Mouse (Mus musculus) lung, postnatal 0 days (tissue): ENCODE measurements at regions not wholly inside any gene's neighbourhood (a gene's known extent, or its start where the extent isn't known, plus 50 kb on each side); places are given as distances from the start of the nearest gene placed in this dataset.
"Not testable (repeated sequence)": the region's sequence is repeated elsewhere in the genome, so short reads cannot be mapped to it uniquely, and the experiment has no call there.

Source experiments
- ATAC-seq: fragments of 200-750 bp; cut with Nextera tagmentation; 2 replicates; pipeline ENCODE4 v1.8.0; 2017; ENCODE audit warnings: moderate library complexity
- DNase-seq: peaks from one replicate; pipeline ENCODE4 v3.0.0-alpha.2; 2016; ENCODE audit warnings: low spot score
- H3K27ac ChIP-seq: fragments of 300-500 bp; sonication (generic); 2 replicates; pipeline ENCODE4 v1.5.1; 2014; ENCODE audit warnings: antibody characterized with exemption, mild to moderate bottlenecking, low read length, mixed read lengths
- H3K27me3 ChIP-seq: fragments of 300-500 bp; sonication (generic); replicated peaks from 2 replicates; pipeline ENCODE4 v1.6.1; 2014; ENCODE audit warnings: low read length, mixed read lengths; ENCODE audit not compliant: insufficient read depth
- H3K36me3 ChIP-seq: fragments of 300-500 bp; sonication (generic); 2 replicates; pipeline ENCODE4 v1.6.1; 2014; ENCODE audit warnings: low read length, mixed read lengths; ENCODE audit not compliant: insufficient read depth
- H3K4me1 ChIP-seq: fragments of 300-500 bp; sonication (generic); 2 replicates; pipeline ENCODE4 v1.6.1; 2014; ENCODE audit warnings: antibody characterized with exemption, low read depth, low read length, mixed read lengths; ENCODE audit not compliant: insufficient read depth
- H3K4me2 ChIP-seq: fragments of 300-500 bp; sonication (generic); replicated peaks from 2 replicates; pipeline ENCODE4 v1.6.1; 2014; ENCODE audit warnings: low read depth, mild to moderate bottlenecking, low read length, moderate library complexity, mixed read lengths
- H3K4me3 ChIP-seq: fragments of 300-500 bp; sonication (generic); 2 replicates; pipeline ENCODE4 v1.5.1; 2014; ENCODE audit warnings: low read depth, low read length
- H3K9ac ChIP-seq: fragments of 300-500 bp; sonication (generic); replicated peaks from 2 replicates; pipeline ENCODE4 v1.6.1; 2014; ENCODE audit warnings: low read depth, mild to moderate bottlenecking
- H3K9me3 ChIP-seq: fragments of 300-500 bp; sonication (generic); 2 replicates; pipeline ENCODE4 v1.6.1; 2016; ENCODE audit warnings: low read length, mixed read lengths
- CTCF ChIP-seq: IDR thresholded peaks from 2 replicates; pipeline ENCODE4 v1.5.1; 2016; ENCODE audit warnings: antibody characterized with exemption, mild to moderate bottlenecking
- EP300 ChIP-seq: IDR thresholded peaks from 2 replicates; pipeline ENCODE4 v1.6.1; 2016; ENCODE audit warnings: antibody characterized with exemption, mild to moderate bottlenecking, control low read depth
- WGBS: fragments of 180-500 bp; shearing (Covaris S2); extraction: QIAGEN DNeasy Blood & Tissue Kit; methylation state at CpG from one replicate; pipeline ENCODE4 v1.1.7; 2014; 5-methylcytosine and 5-hydroxymethylcytosine counted together

GRCm38 (mm10) chr14:86599511-86599910 lies 541.5 kb downstream of the Diaph3 start:
- H3K4me1 ChIP-seq = no peaks in the 10 kb centered on the region
- no peaks in the 10 kb centered on the region for H3K9me3 ChIP-seq
- H3K36me3 ChIP-seq = no peaks in the 10 kb centered on the region
- no peak overlapping the region for H3K4me3 ChIP-seq
- no peak for ATAC-seq
- H3K9ac ChIP-seq = no peak overlapping the region
- no peak for DNase-seq
- H3K27ac ChIP-seq = no peak overlapping the region
- WGBS = 40% methylated on average over 3 of the region's 3 CpGs
- H3K27me3 ChIP-seq = no peaks in the 10 kb centered on the region
- TF ChIP-seq EP300 (no peak), CTCF (no peak)
- no peak overlapping the region for H3K4me2 ChIP-seq

- no peak for DNase-seq
- WGBS = 81% methylated on average over 2 of the region's 2 CpGs
- TF ChIP-seq CTCF (no peak), EP300 (no peak)
Measured at GRCm38 (mm10) chr14:86588525-86588924, 552.5 kb downstream of the Diaph3 start.

DNA sequence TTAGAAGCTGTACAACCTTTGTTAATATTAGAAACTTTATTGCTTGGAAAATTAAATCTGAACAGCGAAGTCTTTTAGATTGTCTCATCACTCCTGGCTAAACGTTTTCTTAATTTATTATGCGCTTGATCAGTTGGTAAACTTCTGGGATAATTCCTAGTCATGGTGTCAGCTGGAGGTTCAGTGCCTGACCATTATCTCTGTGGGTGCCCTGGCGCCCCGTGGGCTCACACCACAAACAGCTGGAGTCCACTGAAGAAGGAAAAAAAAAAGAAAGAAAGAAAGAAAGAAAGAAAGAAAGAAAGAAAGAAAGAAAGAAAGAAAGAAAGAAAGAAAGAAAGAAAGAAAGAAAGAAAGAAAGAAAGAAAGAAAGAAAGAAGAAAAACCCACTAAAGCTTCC lies 555.1 kb downstream of the Diaph3 start:
- H3K27me3 ChIP-seq, H3K36me3 ChIP-seq, DNase-seq, H3K4me2 ChIP-seq, H3K27ac ChIP-seq, H3K4me1 ChIP-seq, H3K9me3 ChIP-seq, ATAC-seq, H3K9ac ChIP-seq, H3K4me3 ChIP-seq: not testable (repeated sequence)
- WGBS = 67% methylated on average over 5 of the region's 5 CpGs

More at GRCm38 (mm10) chr14:86588525-86588924, 552.5 kb downstream of the Diaph3 start:
- H3K4me3 ChIP-seq = no peak overlapping the region
- no peak for ATAC-seq
- no peaks in the 10 kb centered on the region for H3K4me1 ChIP-seq
- H3K27me3 ChIP-seq = no peaks in the 10 kb centered on the region
- H3K4me2 ChIP-seq = no peak overlapping the region
- H3K27ac ChIP-seq = no peak overlapping the region
- no peaks in the 10 kb centered on the region for H3K36me3 ChIP-seq
- H3K9ac ChIP-seq = no peak overlapping the region
- no peaks in the 10 kb centered on the region for H3K9me3 ChIP-seq

DNA sequence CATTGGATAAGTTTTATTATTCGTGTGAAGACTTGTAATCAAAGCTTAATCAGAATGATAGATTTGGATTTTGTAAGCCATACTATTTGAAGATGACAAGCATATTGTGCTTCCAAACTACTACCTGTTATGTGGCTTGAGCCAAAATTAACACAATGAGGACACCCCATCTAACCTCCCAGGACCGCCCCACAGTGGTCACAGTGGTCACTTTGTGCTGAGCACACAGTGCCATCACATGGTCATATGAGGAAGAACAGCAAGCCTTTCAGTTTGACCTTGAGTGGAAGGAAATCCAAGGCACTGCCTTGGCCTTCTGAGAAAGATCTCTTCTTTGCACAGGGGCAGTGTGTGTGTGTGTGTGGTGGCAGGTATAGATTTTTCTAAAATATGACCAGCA lies 578.3 kb downstream of the Diaph3 start:
- no peaks in the 10 kb centered on the region for H3K27me3 ChIP-seq
- peak; percentile 28 for DNase-seq

GRCm38 (mm10) chr14:86537992-86538391 lies 603.0 kb downstream of the Diaph3 start:
- no peak for ATAC-seq
- DNase-seq = no peak
- Histone ChIP-seq H3K9me3 (no peaks in the 10 kb centered on the region), H3K4me2 (no peak overlapping the region), H3K27ac (no peak overlapping the region), H3K36me3 (no peaks in the 10 kb centered on the region), H3K4me3 (no peak overlapping the region), H3K9ac (no peak overlapping the region), H3K4me1 (no peaks in the 10 kb centered on the region), H3K27me3 (no peaks in the 10 kb centered on the region)
- 70% methylated on average over 5 of the region's 5 CpGs for WGBS
- no peak for TF ChIP-seq CTCF
- no peak for TF ChIP-seq EP300

More for the DNA sequence above, 578.3 kb downstream of the Diaph3 start:
- peak; percentile 48; the same call in 1 of the 2 replicates for ATAC-seq
- H3K4me2 ChIP-seq = no peak overlapping the region
- no peak overlapping the region for H3K9ac ChIP-seq
- no peaks in the 10 kb centered on the region for H3K4me1 ChIP-seq
- H3K27ac ChIP-seq = no peak overlapping the region
- no peak overlapping the region for H3K4me3 ChIP-seq
- 50% methylated on average over 2 of the region's 2 CpGs for WGBS
- H3K36me3 ChIP-seq = no peaks in the 10 kb centered on the region
- H3K9me3 ChIP-seq = no peaks in the 10 kb centered on the region
- peak; percentile 86 for TF ChIP-seq CTCF
- TF ChIP-seq EP300 = no peak

GRCm38 (mm10) chr14:86536341-86537027 lies 604.6 kb downstream of the Diaph3 start:
- TF ChIP-seq CTCF (no peak), EP300 (no peak)
- no peak for DNase-seq
- Histone ChIP-seq H3K36me3 (no peaks in the 10 kb centered on the region), H3K4me2 (no peak overlapping the region), H3K27me3 (no peaks in the 10 kb centered on the region), H3K27ac (no peak overlapping the region), H3K9me3 (no peaks in the 10 kb centered on the region), H3K4me1 (no peaks in the 10 kb centered on the region), H3K9ac (no peak overlapping the region), H3K4me3 (no peak overlapping the region)
- 93% methylated on average over 1 of the region's 1 CpGs for WGBS
- no peak for ATAC-seq

DNA sequence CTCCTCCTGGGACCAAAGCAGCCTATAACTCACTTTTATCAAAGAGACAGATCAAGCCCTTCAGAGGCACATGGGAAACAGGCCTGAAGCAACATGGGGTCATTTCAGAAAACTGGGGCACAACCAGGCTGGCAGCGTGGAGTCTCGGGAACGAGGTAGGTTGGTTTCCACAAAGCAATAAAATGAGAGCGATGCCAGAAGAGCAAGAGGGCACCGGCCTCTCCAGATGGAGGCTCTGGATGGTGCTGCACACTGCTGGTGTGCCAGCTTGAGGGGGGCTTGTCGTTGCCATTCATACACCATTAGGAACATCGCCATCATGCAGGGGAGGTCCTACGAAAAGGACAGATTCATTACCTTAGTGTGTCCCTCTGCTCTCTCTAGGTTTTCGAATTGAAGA lies 630.6 kb downstream of the Diaph3 start:
- no peak overlapping the region for H3K4me2 ChIP-seq
- no peaks in the 10 kb centered on the region for H3K4me1 ChIP-seq

More for the DNA sequence above, 630.6 kb downstream of the Diaph3 start:
- Histone ChIP-seq H3K36me3 (no peaks in the 10 kb centered on the region), H3K9me3 (no peaks in the 10 kb centered on the region), H3K4me3 (no peak overlapping the region), H3K27ac (no peak overlapping the region), H3K9ac (no peak overlapping the region), H3K27me3 (no peaks in the 10 kb centered on the region)
- TF ChIP-seq EP300 = no peak
- no peak for TF ChIP-seq CTCF
- ATAC-seq (no peak), DNase-seq (no peak)
- WGBS = 93% methylated on average over 9 of the region's 9 CpGs
